Mouse (Mus musculus): Measurements from ENCODE around the gene Rinl. TPM values are rescaled to one million over a fixed set of nuclear protein-coding genes. Genes with fewer than 3 reads are reported as not detected.

Gene Rinl
- 2.4 and 2.5 TPM in 2 replicates for polyA plus RNA-seq (2014; fragmentation: Nextera tagmentation; extraction: Ambion mirVana)

GRCm38 (mm10) chr7:28788307-28789195 lies at the start of gene Rinl:
Gene Rinl (plus strand): TSS chr7:28788969.
- H3K4me2 ChIP-seq = no peak within 1 kb of the TSS
- WGBS (ENCODE audit: insufficient replicate concordance) = 65% methylated on average over 5 of the region's 5 CpGs
- no peaks in the 10 kb centered on the region for H3K4me1 ChIP-seq (ENCODE audit: control insufficient read depth, insufficient read depth, low read length)
- H3K4me3 ChIP-seq (ENCODE audit: low read depth, low read length) = no peak within 1 kb of the TSS
- no peaks in the 10 kb centered on the region for H3K9me3 ChIP-seq (replicated peaks; ENCODE audit: control insufficient read depth, low read length)
- no peak within 1 kb of the TSS for H3K9ac ChIP-seq (ENCODE audit: low read depth, low read length)
- H3K27me3 ChIP-seq (ENCODE audit: control insufficient read depth, insufficient read depth, low read length) = no peaks in the 10 kb centered on the region
- no peak for ATAC-seq (replicated peaks; ENCODE audit: insufficient number of reproducible peaks, low FRiP score, low TSS enrichment)
- H3K27ac ChIP-seq (ENCODE audit: low read depth, low read length) = no peak within 1 kb of the TSS
- no peaks in the 10 kb centered on the region; the same call in 1 of the 2 replicates for H3K36me3 ChIP-seq (ENCODE audit: control insufficient read depth, insufficient read depth, low read length)

- Histone ChIP-seq H3K9ac (ENCODE audit: low read depth, low read length) (no peak overlapping the region), H3K4me2 (no peak overlapping the region), H3K27me3 (ENCODE audit: control insufficient read depth, insufficient read depth, low read length) (no peaks in the 10 kb centered on the region), H3K27ac (ENCODE audit: low read depth, low read length) (no peak overlapping the region), H3K4me3 (ENCODE audit: low read depth, low read length) (no peak overlapping the region), H3K36me3 (ENCODE audit: control insufficient read depth, insufficient read depth, low read length) (peaks cover 19% of the 10 kb centered on the region), H3K4me1 (ENCODE audit: control insufficient read depth, insufficient read depth, low read length) (peaks cover 6% of the 10 kb centered on the region; the same call in 1 of the 2 replicates), H3K9me3 (replicated peaks; ENCODE audit: control insufficient read depth, low read length) (no peaks in the 10 kb centered on the region)
- whole genome bisulfite sequencing (ENCODE audit: insufficient replicate concordance) = 89% methylated on average over 21 of the region's 21 CpGs
- no peak for ATAC-seq (replicated peaks; ENCODE audit: insufficient number of reproducible peaks, low FRiP score, low TSS enrichment)
These were observed 48.9 kb upstream of the Rinl start for GRCm38 (mm10) chr7:28739829-28740228.

GRCm38 (mm10) chr7:28740949-28741348 lies 47.8 kb upstream of the Rinl start:
- Histone ChIP-seq H3K9me3 (replicated peaks; ENCODE audit: control insufficient read depth, low read length) (no peaks in the 10 kb centered on the region), H3K9ac (ENCODE audit: low read depth, low read length) (peak overlapping the region; percentile 82), H3K4me3 (ENCODE audit: low read depth, low read length) (peak overlapping the region; percentile 70), H3K27ac (ENCODE audit: low read depth, low read length) (no peak overlapping the region), H3K27me3 (ENCODE audit: control insufficient read depth, insufficient read depth, low read length) (no peaks in the 10 kb centered on the region), H3K36me3 (ENCODE audit: control insufficient read depth, insufficient read depth, low read length) (peaks cover 22% of the 10 kb centered on the region), H3K4me1 (ENCODE audit: control insufficient read depth, insufficient read depth, low read length) (peaks cover 6% of the 10 kb centered on the region; the same call in 1 of the 2 replicates), H3K4me2 (peak overlapping the region; percentile 80)
- no peak for ATAC-seq (replicated peaks; ENCODE audit: insufficient number of reproducible peaks, low FRiP score, low TSS enrichment)
- 33% methylated on average over 9 of the region's 9 CpGs for WGBS (ENCODE audit: insufficient replicate concordance)

GRCm38 (mm10) chr7:28741368-28741708 lies 47.4 kb upstream of the Rinl start:
- peaks cover 6% of the 10 kb centered on the region; the same call in 1 of the 2 replicates for H3K4me1 ChIP-seq (ENCODE audit: control insufficient read depth, insufficient read depth, low read length)
- peak overlapping the region; percentile 80 for H3K4me2 ChIP-seq
- H3K36me3 ChIP-seq (ENCODE audit: control insufficient read depth, insufficient read depth, low read length) = peaks cover 21% of the 10 kb centered on the region
- 2% methylated on average over 13 of the region's 13 CpGs for WGBS (ENCODE audit: insufficient replicate concordance)
- no peaks in the 10 kb centered on the region for H3K27me3 ChIP-seq (ENCODE audit: control insufficient read depth, insufficient read depth, low read length)
- H3K9me3 ChIP-seq (replicated peaks; ENCODE audit: control insufficient read depth, low read length) = no peaks in the 10 kb centered on the region
- no peak for ATAC-seq (replicated peaks; ENCODE audit: insufficient number of reproducible peaks, low FRiP score, low TSS enrichment)
- peak overlapping the region; percentile 36; the same call in 1 of the 2 replicates for H3K27ac ChIP-seq (ENCODE audit: low read depth, low read length)
- H3K9ac ChIP-seq (ENCODE audit: low read depth, low read length) = peak overlapping the region; percentile 82
- H3K4me3 ChIP-seq (ENCODE audit: low read depth, low read length) = peak overlapping the region; percentile 70

GRCm38 (mm10) chr7:28741709-28742438 lies 46.9 kb upstream of the Rinl start, which contains the start of the genes Mrps12 and Sars2:
Gene Mrps12 (minus strand): TSS chr7:28741820.
Gene Sars2 (plus strand): TSS chr7:28741992.
- Histone ChIP-seq H3K4me3 (ENCODE audit: low read depth, low read length) (peak within 1 kb of the TSS; percentile 70), H3K4me2 (peak within 1 kb of the TSS; percentile 80), H3K36me3 (ENCODE audit: control insufficient read depth, insufficient read depth, low read length) (peaks cover 20% of the 10 kb centered on the region), H3K27ac (ENCODE audit: low read depth, low read length) (peak within 1 kb of the TSS; percentile 85), H3K4me1 (ENCODE audit: control insufficient read depth, insufficient read depth, low read length) (peaks cover 6% of the 10 kb centered on the region; the same call in 1 of the 2 replicates), H3K9me3 (replicated peaks; ENCODE audit: control insufficient read depth, low read length) (no peaks in the 10 kb centered on the region), H3K27me3 (ENCODE audit: control insufficient read depth, insufficient read depth, low read length) (no peaks in the 10 kb centered on the region), H3K9ac (ENCODE audit: low read depth, low read length) (peak within 1 kb of the TSS; percentile 82)
- peak; percentile 96 for ATAC-seq (replicated peaks; ENCODE audit: insufficient number of reproducible peaks, low FRiP score, low TSS enrichment)
- WGBS (ENCODE audit: insufficient replicate concordance) = under 1% methylated on average over 39 of the region's 39 CpGs

GRCm38 (mm10) chr7:28749935-28750334 lies 38.8 kb upstream of the Rinl start:
- Histone ChIP-seq H3K4me1 (ENCODE audit: control insufficient read depth, insufficient read depth, low read length) (no peaks in the 10 kb centered on the region), H3K36me3 (ENCODE audit: control insufficient read depth, insufficient read depth, low read length) (peaks cover 16% of the 10 kb centered on the region), H3K4me2 (no peak overlapping the region), H3K4me3 (ENCODE audit: low read depth, low read length) (no peak overlapping the region), H3K9me3 (replicated peaks; ENCODE audit: control insufficient read depth, low read length) (no peaks in the 10 kb centered on the region), H3K27ac (ENCODE audit: low read depth, low read length) (no peak overlapping the region), H3K27me3 (ENCODE audit: control insufficient read depth, insufficient read depth, low read length) (no peaks in the 10 kb centered on the region), H3K9ac (ENCODE audit: low read depth, low read length) (no peak overlapping the region)
- ATAC-seq (replicated peaks; ENCODE audit: insufficient number of reproducible peaks, low FRiP score, low TSS enrichment) = peak; percentile 21; the same call in 1 of the 2 replicates
- 92% methylated on average over 7 of the region's 7 CpGs for WGBS (ENCODE audit: insufficient replicate concordance)

- Histone ChIP-seq H3K4me3 (ENCODE audit: low read depth, low read length) (0 out of 2 replicates have a peak within 1 kb of the TSS, but pooled peaks have one; percentile 10), H3K27me3 (ENCODE audit: control insufficient read depth, insufficient read depth, low read length) (peaks cover 21% of the 10 kb centered on the region), H3K4me2 (peak within 1 kb of the TSS; percentile 32; the same call in 1 of the 2 replicates), H3K27ac (ENCODE audit: low read depth, low read length) (no peak within 1 kb of the TSS), H3K36me3 (ENCODE audit: control insufficient read depth, insufficient read depth, low read length) (peaks cover 9% of the 10 kb centered on the region; the same call in 1 of the 2 replicates), H3K4me1 (ENCODE audit: control insufficient read depth, insufficient read depth, low read length) (peaks cover 3% of the 10 kb centered on the region; the same call in 1 of the 2 replicates), H3K9me3 (replicated peaks; ENCODE audit: control insufficient read depth, low read length) (no peaks in the 10 kb centered on the region), H3K9ac (ENCODE audit: low read depth, low read length) (no peak within 1 kb of the TSS)
- 5% methylated on average over 17 of the region's 17 CpGs for WGBS (ENCODE audit: insufficient replicate concordance)
- no peak for ATAC-seq (replicated peaks; ENCODE audit: insufficient number of reproducible peaks, low FRiP score, low TSS enrichment)
These were observed 32.7 kb upstream of the Rinl start, which contains the start of gene Ccer2 for GRCm38 (mm10) chr7:28756079-28756478. Gene Ccer2 (plus strand): TSS chr7:28756174.

GRCm38 (mm10) chr7:28758623-28759022 lies 30.1 kb upstream of the Rinl start:
- 82% methylated on average over 13 of the region's 13 CpGs for WGBS (ENCODE audit: insufficient replicate concordance)

More at GRCm38 (mm10) chr7:28758623-28759022, 30.1 kb upstream of the Rinl start:
- H3K4me3 ChIP-seq (ENCODE audit: low read depth, low read length) = no peak overlapping the region
- ATAC-seq (replicated peaks; ENCODE audit: insufficient number of reproducible peaks, low FRiP score, low TSS enrichment) = no peak
- peaks cover 21% of the 10 kb centered on the region for H3K27me3 ChIP-seq (ENCODE audit: control insufficient read depth, insufficient read depth, low read length)
- H3K4me2 ChIP-seq = no peak overlapping the region
- no peaks in the 10 kb centered on the region for H3K9me3 ChIP-seq (replicated peaks; ENCODE audit: control insufficient read depth, low read length)
- H3K9ac ChIP-seq (ENCODE audit: low read depth, low read length) = no peak overlapping the region
- H3K27ac ChIP-seq (ENCODE audit: low read depth, low read length) = no peak overlapping the region
- peaks cover 3% of the 10 kb centered on the region; the same call in 1 of the 2 replicates for H3K4me1 ChIP-seq (ENCODE audit: control insufficient read depth, insufficient read depth, low read length)
- H3K36me3 ChIP-seq (ENCODE audit: control insufficient read depth, insufficient read depth, low read length) = peaks cover 12% of the 10 kb centered on the region

Measured in heart, embryonic 11.5 days (tissue).